Mouse (Mus musculus) lung, postnatal 0 days (tissue): ENCODE results near the gene Spock1. TPM values are rescaled to one million over a fixed set of nuclear protein-coding genes. Genes with fewer than 3 reads are reported as not detected.

Source experiments
- ATAC-seq: fragments of 200-750 bp; cut with Nextera tagmentation; 2 replicates; pipeline ENCODE4 v1.8.0; 2017; ENCODE audit warnings: moderate library complexity
- DNase-seq: peaks from one replicate; pipeline ENCODE4 v3.0.0-alpha.2; 2016; ENCODE audit warnings: low spot score
- H3K27ac ChIP-seq: fragments of 300-500 bp; sonication (generic); 2 replicates; pipeline ENCODE4 v1.5.1; 2014; ENCODE audit warnings: antibody characterized with exemption, mild to moderate bottlenecking, low read length, mixed read lengths
- H3K27me3 ChIP-seq: fragments of 300-500 bp; sonication (generic); replicated peaks from 2 replicates; pipeline ENCODE4 v1.6.1; 2014; ENCODE audit warnings: low read length, mixed read lengths; ENCODE audit not compliant: insufficient read depth
- H3K36me3 ChIP-seq: fragments of 300-500 bp; sonication (generic); 2 replicates; pipeline ENCODE4 v1.6.1; 2014; ENCODE audit warnings: low read length, mixed read lengths; ENCODE audit not compliant: insufficient read depth
- H3K4me1 ChIP-seq: fragments of 300-500 bp; sonication (generic); 2 replicates; pipeline ENCODE4 v1.6.1; 2014; ENCODE audit warnings: antibody characterized with exemption, low read depth, low read length, mixed read lengths; ENCODE audit not compliant: insufficient read depth
- H3K4me2 ChIP-seq: fragments of 300-500 bp; sonication (generic); replicated peaks from 2 replicates; pipeline ENCODE4 v1.6.1; 2014; ENCODE audit warnings: low read depth, mild to moderate bottlenecking, low read length, moderate library complexity, mixed read lengths
- H3K4me3 ChIP-seq: fragments of 300-500 bp; sonication (generic); 2 replicates; pipeline ENCODE4 v1.5.1; 2014; ENCODE audit warnings: low read depth, low read length
- H3K9ac ChIP-seq: fragments of 300-500 bp; sonication (generic); replicated peaks from 2 replicates; pipeline ENCODE4 v1.6.1; 2014; ENCODE audit warnings: low read depth, mild to moderate bottlenecking
- H3K9me3 ChIP-seq: fragments of 300-500 bp; sonication (generic); 2 replicates; pipeline ENCODE4 v1.6.1; 2016; ENCODE audit warnings: low read length, mixed read lengths
- CTCF ChIP-seq: IDR thresholded peaks from 2 replicates; pipeline ENCODE4 v1.5.1; 2016; ENCODE audit warnings: antibody characterized with exemption, mild to moderate bottlenecking
- EP300 ChIP-seq: IDR thresholded peaks from 2 replicates; pipeline ENCODE4 v1.6.1; 2016; ENCODE audit warnings: antibody characterized with exemption, mild to moderate bottlenecking, control low read depth
- WGBS: fragments of 180-500 bp; shearing (Covaris S2); extraction: QIAGEN DNeasy Blood & Tissue Kit; methylation state at CpG from one replicate; pipeline ENCODE4 v1.1.7; 2014; 5-methylcytosine and 5-hydroxymethylcytosine counted together
- polyA plus RNA-seq: library from polyadenylated mRNA; unstranded; fragments of >200 nt; fragmentation: Nextera tagmentation; extraction: Ambion mirVana; gene quantifications from 2 replicates; pipeline ENCODE4 v1.2.1, GENCODE M21; 2015

Gene Spock1
- polyA plus RNA-seq, 1 experiment from 2014 or later, result 0.45 TPM

- WGBS, result 79% methylated on average over 5 of the region's 5 CpGs
- no peak overlapping the region for H3K9ac ChIP-seq
- H3K4me2 ChIP-seq, result no peak overlapping the region
- DNase-seq (no peak), ATAC-seq (no peak)
- no peak overlapping the region for H3K4me3 ChIP-seq
- no peaks in the 10 kb centered on the region for H3K4me1 ChIP-seq
- TF ChIP-seq EP300 (no peak), CTCF (no peak)
- no peak overlapping the region for H3K27ac ChIP-seq
- H3K27me3 ChIP-seq, result no peaks in the 10 kb centered on the region
- H3K36me3 ChIP-seq, result no peaks in the 10 kb centered on the region
- H3K9me3 ChIP-seq, result no peaks in the 10 kb centered on the region
Measured at GRCm38 (mm10) chr13:57638820-57639219, 269.3 kb downstream of the Spock1 start.

GRCm38 (mm10) chr13:57637606-57638132, 270.5 kb downstream of the Spock1 start:
- no peak for TF ChIP-seq CTCF
- TF ChIP-seq EP300, result no peak
- Histone ChIP-seq H3K36me3 (no peaks in the 10 kb centered on the region), H3K4me3 (no peak overlapping the region), H3K27ac (no peak overlapping the region), H3K4me2 (no peak overlapping the region), H3K9ac (no peak overlapping the region), H3K27me3 (no peaks in the 10 kb centered on the region), H3K4me1 (no peaks in the 10 kb centered on the region), H3K9me3 (no peaks in the 10 kb centered on the region)
- 80% methylated on average over 15 of the region's 15 CpGs for WGBS
- ATAC-seq (no peak), DNase-seq (no peak)

- ATAC-seq, result no peak
- H3K9ac ChIP-seq, result no peak overlapping the region
- 77% methylated on average over 10 of the region's 10 CpGs for WGBS
Measured at GRCm38 (mm10) chr13:57637080-57637572, 271.0 kb downstream of the Spock1 start.

GRCm38 (mm10) chr13:57636196-57637015, 271.7 kb downstream of the Spock1 start:
- Histone ChIP-seq H3K4me2 (no peak overlapping the region), H3K27ac (no peak overlapping the region), H3K9ac (no peak overlapping the region), H3K27me3 (no peaks in the 10 kb centered on the region), H3K36me3 (no peaks in the 10 kb centered on the region), H3K4me3 (no peak overlapping the region), H3K9me3 (no peaks in the 10 kb centered on the region), H3K4me1 (no peaks in the 10 kb centered on the region)
- DNase-seq (no peak), ATAC-seq (no peak)
- 67% methylated on average over 10 of the region's 10 CpGs for WGBS
- TF ChIP-seq EP300 (no peak), CTCF (no peak)

More at GRCm38 (mm10) chr13:57637080-57637572, 271.0 kb downstream of the Spock1 start:
- Histone ChIP-seq H3K4me2 (no peak overlapping the region), H3K27ac (no peak overlapping the region), H3K9me3 (no peaks in the 10 kb centered on the region), H3K36me3 (no peaks in the 10 kb centered on the region), H3K4me1 (no peaks in the 10 kb centered on the region), H3K27me3 (no peaks in the 10 kb centered on the region), H3K4me3 (no peak overlapping the region)
- DNase-seq, result no peak
- TF ChIP-seq EP300, result no peak
- TF ChIP-seq CTCF, result no peak

GRCm38 (mm10) chr13:57630532-57630931, 277.6 kb downstream of the Spock1 start:
- ATAC-seq (no peak), DNase-seq (no peak)
- no peaks in the 10 kb centered on the region for H3K36me3 ChIP-seq
- H3K9ac ChIP-seq, result no peak overlapping the region
- no peaks in the 10 kb centered on the region for H3K4me1 ChIP-seq
- H3K9me3 ChIP-seq, result no peaks in the 10 kb centered on the region
- H3K27me3 ChIP-seq, result no peaks in the 10 kb centered on the region
- H3K27ac ChIP-seq, result no peak overlapping the region
- H3K4me3 ChIP-seq, result no peak overlapping the region
- TF ChIP-seq EP300 (no peak), CTCF (no peak)
- WGBS, result 65% methylated on average over 4 of the region's 4 CpGs
- no peak overlapping the region for H3K4me2 ChIP-seq

GRCm38 (mm10) chr13:57628218-57628617, 279.9 kb downstream of the Spock1 start:
- no peaks in the 10 kb centered on the region for H3K36me3 ChIP-seq
- H3K27me3 ChIP-seq, result no peaks in the 10 kb centered on the region
- H3K4me1 ChIP-seq, result no peaks in the 10 kb centered on the region
- ATAC-seq, result no peak
- no peak overlapping the region for H3K4me2 ChIP-seq
- H3K9ac ChIP-seq, result no peak overlapping the region
- H3K9me3 ChIP-seq, result no peaks in the 10 kb centered on the region
- 45% methylated on average over 8 of the region's 8 CpGs for WGBS
- no peak for TF ChIP-seq CTCF
- no peak overlapping the region for H3K4me3 ChIP-seq
- DNase-seq, result no peak
- H3K27ac ChIP-seq, result no peak overlapping the region
